Mouse (Mus musculus) myocyte (in vitro differentiated cells): ENCODE results near the gene Fbxo41. TPM values are rescaled to one million over a fixed set of nuclear protein-coding genes. Genes with fewer than 3 reads are reported as not detected.

Experiments used
- H3K27me3 ChIP-seq: one replicate; pipeline ENCODE4 v1.6.1; 2011; ENCODE audit not compliant: control insufficient read depth, insufficient read depth, insufficient read length
- H3K36me3 ChIP-seq: one replicate; pipeline ENCODE4 v1.6.1; 2011; ENCODE audit not compliant: control insufficient read depth, insufficient read depth
- H3K4me2 ChIP-seq: one replicate; pipeline ENCODE4 v1.6.1; 2011; ENCODE audit warnings: low read depth, control low read depth
- H3K4me3 ChIP-seq: one replicate; pipeline ENCODE4 v1.5.1; 2011; ENCODE audit warnings: mild to moderate bottlenecking, control low read depth, moderate library complexity
- H3K79me2 ChIP-seq: one replicate; pipeline ENCODE4 v1.6.1; 2011; ENCODE audit not compliant: control insufficient read depth, insufficient read depth
- H3ac ChIP-seq: one replicate; pipeline ENCODE4 v1.6.1; 2011; ENCODE audit not compliant: control insufficient read depth, insufficient read length
- CEBPB ChIP-seq: IDR thresholded peaks from 2 replicates; pipeline ENCODE4 v1.6.1; 2011; ENCODE audit warnings: mild to moderate bottlenecking, moderate library complexity; ENCODE audit not compliant: poor library complexity, insufficient read depth, severe bottlenecking
- E2F4 ChIP-seq: IDR thresholded peaks from one replicate; pipeline ENCODE4 v1.6.1; 2011; ENCODE audit warnings: mild to moderate bottlenecking, control low read depth, moderate library complexity; ENCODE audit not compliant: insufficient read depth
- MAX ChIP-seq: IDR thresholded peaks from one replicate; pipeline ENCODE4 v1.6.1; 2011; ENCODE audit warnings: low read depth, mild to moderate bottlenecking, control low read depth
- MYOD1 ChIP-seq, 3 experiments: IDR thresholded peaks; one replicate each; pipeline ENCODE4 v1.6.1; 2011; ENCODE audit warnings: control low read depth in 2 of 3, low read depth in 2 of 3, mild to moderate bottlenecking in 2 of 3, moderate library complexity in 1 of 3; ENCODE audit not compliant: insufficient read length in 2 of 3, control insufficient read depth in 1 of 3
- MYOG ChIP-seq, 3 experiments: IDR thresholded peaks; one replicate each; pipeline ENCODE4 v1.6.1; 2011; ENCODE audit warnings: control low read depth in 2 of 3, low read depth in 2 of 3, mild to moderate bottlenecking in 2 of 3; ENCODE audit not compliant: insufficient read length in 2 of 3, control insufficient read depth in 1 of 3, insufficient read depth in 1 of 3
- POLR2A ChIP-seq: IDR thresholded peaks from one replicate; pipeline ENCODE4 v1.6.1; 2011; ENCODE audit warnings: low read depth, mild to moderate bottlenecking, control low read depth, moderate library complexity; ENCODE audit not compliant: insufficient read length
- POLR2AphosphoS2 ChIP-seq: IDR thresholded peaks from one replicate; pipeline ENCODE4 v1.6.1; 2011; ENCODE audit warnings: low read depth, control low read depth; ENCODE audit not compliant: insufficient read length
- REST ChIP-seq: IDR thresholded peaks from one replicate; pipeline ENCODE4 v1.6.1; 2011; ENCODE audit warnings: mild to moderate bottlenecking, control low read depth, moderate library complexity; ENCODE audit not compliant: insufficient read depth, insufficient read length
- SRF ChIP-seq: IDR thresholded peaks from one replicate; pipeline ENCODE4 v1.6.1; 2011; ENCODE audit warnings: low read depth; ENCODE audit not compliant: control insufficient read depth, insufficient read length
- TCF12 ChIP-seq: IDR thresholded peaks from one replicate; pipeline ENCODE4 v1.6.1; 2011; ENCODE audit warnings: mild to moderate bottlenecking, control low read depth; ENCODE audit not compliant: poor library complexity, insufficient read depth, severe bottlenecking
- TCF3 ChIP-seq: IDR thresholded peaks from one replicate; pipeline ENCODE4 v1.6.1; 2011; ENCODE audit warnings: low read depth, control low read depth; ENCODE audit not compliant: insufficient read length
- USF1 ChIP-seq: IDR thresholded peaks from one replicate; pipeline ENCODE4 v1.6.1; 2011; ENCODE audit warnings: low read depth, mild to moderate bottlenecking, control low read depth, moderate library complexity
- polyA plus RNA-seq: library from polyadenylated mRNA; unstranded; fragments of >200 nt; fragmentation: generic; extraction: Trizol; gene quantifications from one replicate; pipeline ENCODE4 v1.2.1, GENCODE M21; 2012; ENCODE audit warnings: missing spikeins

The Fbxo41 gene
- polyA plus RNA-seq, 1 experiment, result not detected

GRCm38 (mm10) chr6:85491606-85492005 lies 11.2 kb downstream of the Fbxo41 start:
- TF ChIP-seq POLR2AphosphoS2 (no peak), MYOG (IDR thresholded peaks at IDR 0.05; ENCODE audit: control insufficient read depth in 1 of 3, insufficient read depth in 1 of 3, insufficient read length in 2 of 3, low read depth in 2 of 3) (no peak), TCF12 (no peak), SRF (no peak), MAX (no peak), POLR2A (no peak), CEBPB (no peak), MYOD1 (IDR thresholded peaks at IDR 0.05; ENCODE audit: control insufficient read depth in 1 of 3, insufficient read length in 2 of 3, low read depth in 2 of 3) (no peak), TCF3 (no peak), USF1 (no peak), E2F4 (no peak)

DNA sequence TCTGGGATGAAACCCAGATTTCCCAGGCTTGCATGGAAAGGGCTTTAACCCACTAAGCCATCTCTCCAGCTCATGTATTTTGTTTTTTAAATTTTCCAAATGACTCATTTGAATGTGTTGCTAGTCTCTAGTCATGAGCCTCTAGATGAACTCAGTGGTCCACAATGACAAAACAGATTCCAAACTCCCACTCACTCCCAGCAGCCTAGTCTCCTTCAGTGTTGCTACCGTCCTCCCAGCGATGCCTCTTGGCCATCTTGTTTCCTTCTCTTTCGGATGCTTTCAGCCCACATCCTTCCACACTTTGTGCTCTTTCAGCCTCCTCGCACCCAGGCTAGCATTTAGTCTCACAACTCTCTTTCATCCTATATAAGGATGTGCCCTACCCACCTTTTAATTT lies 12.5 kb downstream of the Fbxo41 start:
- TF ChIP-seq REST, result no peak
- TF ChIP-seq TCF3, result no peak
- TF ChIP-seq USF1, result no peak
- no peak for TF ChIP-seq TCF12
- no peak for TF ChIP-seq CEBPB
- TF ChIP-seq MYOG (IDR thresholded peaks at IDR 0.05; ENCODE audit: control insufficient read depth in 1 of 3, insufficient read depth in 1 of 3, insufficient read length in 2 of 3, low read depth in 2 of 3), result no peak
- TF ChIP-seq POLR2AphosphoS2, result no peak
- no peak for TF ChIP-seq MYOD1 (IDR thresholded peaks at IDR 0.05; ENCODE audit: control insufficient read depth in 1 of 3, insufficient read length in 2 of 3, low read depth in 2 of 3)
- no peak for TF ChIP-seq MAX
- TF ChIP-seq POLR2A, result no peak
- TF ChIP-seq SRF, result no peak
- TF ChIP-seq E2F4, result no peak
- Histone ChIP-seq H3ac (no peak overlapping the region), H3K4me3 (no peak overlapping the region), H3K4me2 (no peak overlapping the region), H3K36me3 (no peaks in the 10 kb centered on the region), H3K27me3 (peaks cover 15% of the 10 kb centered on the region), H3K79me2 (no peaks in the 10 kb centered on the region)

More at GRCm38 (mm10) chr6:85491606-85492005, 11.2 kb downstream of the Fbxo41 start:
- Histone ChIP-seq H3K79me2 (no peaks in the 10 kb centered on the region), H3K27me3 (peaks cover 17% of the 10 kb centered on the region), H3K4me2 (no peak overlapping the region), H3ac (no peak overlapping the region), H3K4me3 (no peak overlapping the region), H3K36me3 (no peaks in the 10 kb centered on the region)

DNA sequence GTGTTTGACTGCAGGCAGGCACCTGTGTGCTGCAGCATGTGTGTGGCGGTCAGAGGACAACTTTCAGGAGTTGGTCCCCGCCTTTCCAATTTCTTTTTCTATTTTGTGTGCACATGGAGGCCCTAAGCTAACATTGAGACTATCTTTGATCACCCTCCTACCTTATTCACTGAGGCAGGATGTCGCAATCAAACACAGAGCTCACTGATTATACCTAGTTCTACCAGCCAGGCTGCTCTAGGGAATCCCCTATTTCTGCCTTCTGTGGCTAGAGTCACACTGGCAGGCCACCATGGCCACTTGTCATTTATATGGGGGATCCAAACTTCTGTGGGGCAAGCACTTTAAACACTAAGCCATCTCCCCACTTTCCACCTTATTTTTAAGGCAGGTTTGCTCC lies 13.1 kb downstream of the Fbxo41 start:
- no peak overlapping the region for H3K4me2 ChIP-seq
- TF ChIP-seq TCF12, result no peak
- TF ChIP-seq E2F4, result no peak
- no peak for TF ChIP-seq USF1
- H3K4me3 ChIP-seq, result no peak overlapping the region
- H3K36me3 ChIP-seq, result no peaks in the 10 kb centered on the region
- no peak overlapping the region for H3ac ChIP-seq
- peaks cover 18% of the 10 kb centered on the region for H3K27me3 ChIP-seq
- H3K79me2 ChIP-seq, result no peaks in the 10 kb centered on the region

DNA sequence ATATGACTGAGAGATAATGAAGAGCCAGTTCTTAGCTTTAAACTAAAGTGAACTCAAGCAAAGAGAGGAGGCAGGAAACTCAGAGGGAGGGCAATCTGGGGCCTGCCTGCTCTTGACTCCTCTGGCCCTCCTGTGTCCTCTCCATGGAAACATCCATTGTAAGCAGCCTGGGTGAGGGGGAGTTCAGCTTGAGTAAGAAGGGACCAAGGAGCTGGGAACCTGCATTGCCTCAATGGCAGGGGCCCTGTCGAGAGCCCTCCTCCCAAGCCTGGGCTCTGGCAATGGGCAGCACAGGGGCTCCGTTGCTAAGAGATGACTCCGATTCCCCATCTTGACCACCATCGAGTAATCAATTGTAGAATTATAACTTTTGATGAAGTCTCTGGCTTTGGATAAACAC lies 14.3 kb downstream of the Fbxo41 start:
- TF ChIP-seq REST, result no peak
- no peak for TF ChIP-seq CEBPB
- TF ChIP-seq TCF3, result no peak
- TF ChIP-seq USF1, result no peak
- no peak for TF ChIP-seq POLR2AphosphoS2
- no peak for TF ChIP-seq MAX
- no peak for TF ChIP-seq TCF12
- peaks cover 30% of the 10 kb centered on the region for H3K27me3 ChIP-seq
- no peak overlapping the region for H3K4me3 ChIP-seq
- no peaks in the 10 kb centered on the region for H3K79me2 ChIP-seq
- no peak overlapping the region for H3K4me2 ChIP-seq
- H3K36me3 ChIP-seq, result no peaks in the 10 kb centered on the region
- H3ac ChIP-seq, result no peak overlapping the region

DNA sequence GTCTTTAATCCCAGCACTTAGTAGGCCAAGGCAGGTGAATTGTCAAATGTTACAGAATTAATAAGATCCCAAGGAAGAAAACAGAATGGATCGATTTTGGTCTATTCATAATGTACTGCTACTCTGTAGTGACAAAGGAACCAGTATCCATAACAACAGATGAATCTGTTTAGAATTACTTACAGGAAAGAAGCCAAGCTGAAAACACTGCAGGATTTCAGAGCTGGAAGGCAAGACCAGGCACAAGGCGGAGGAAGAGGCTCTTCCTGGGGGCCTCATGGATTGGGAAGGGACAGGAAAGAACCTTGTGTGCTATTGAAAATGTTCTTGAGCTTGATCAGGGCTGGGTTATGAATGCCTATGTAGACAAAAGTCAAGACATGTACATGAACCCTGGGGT lies 17.1 kb downstream of the Fbxo41 start:
- Histone ChIP-seq H3K4me2 (no peak overlapping the region), H3ac (no peak overlapping the region), H3K27me3 (peaks cover 49% of the 10 kb centered on the region), H3K79me2 (no peaks in the 10 kb centered on the region), H3K4me3 (no peak overlapping the region), H3K36me3 (no peaks in the 10 kb centered on the region)
- TF ChIP-seq TCF12, result no peak
- no peak for TF ChIP-seq REST
- no peak for TF ChIP-seq E2F4
- no peak for TF ChIP-seq POLR2AphosphoS2
- no peak for TF ChIP-seq USF1
- no peak for TF ChIP-seq CEBPB
- TF ChIP-seq MAX, result no peak
- TF ChIP-seq POLR2A, result no peak
- no peak for TF ChIP-seq SRF
- no peak for TF ChIP-seq TCF3
- no peak for TF ChIP-seq MYOD1 (IDR thresholded peaks at IDR 0.05; ENCODE audit: control insufficient read depth in 1 of 3, insufficient read length in 2 of 3, low read depth in 2 of 3)
- TF ChIP-seq MYOG (IDR thresholded peaks at IDR 0.05; ENCODE audit: control insufficient read depth in 1 of 3, insufficient read depth in 1 of 3, insufficient read length in 2 of 3, low read depth in 2 of 3), result no peak
